Mouse (Mus musculus) gonadal fat pad, adult 2 months (tissue): ENCODE measurements around the gene Atp7b. TPM values are rescaled to one million over a fixed set of nuclear protein-coding genes. Genes with fewer than 3 reads are reported as not detected.

Experiments used
- DNase-seq: peaks from one replicate; pipeline ENCODE4 v3.0.0-alpha.2; 2012; ENCODE audit warnings: low read depth
- polyA plus RNA-seq: library from polyadenylated mRNA; depleted of rRNA; stranded (reverse); fragments of >200 nt; gene quantifications from 2 replicates; pipeline ENCODE4 v1.2.3, GENCODE M21; 2012

The Atp7b gene
- polyA plus RNA-seq, 1 experiment: 0.09 TPM

DNA sequence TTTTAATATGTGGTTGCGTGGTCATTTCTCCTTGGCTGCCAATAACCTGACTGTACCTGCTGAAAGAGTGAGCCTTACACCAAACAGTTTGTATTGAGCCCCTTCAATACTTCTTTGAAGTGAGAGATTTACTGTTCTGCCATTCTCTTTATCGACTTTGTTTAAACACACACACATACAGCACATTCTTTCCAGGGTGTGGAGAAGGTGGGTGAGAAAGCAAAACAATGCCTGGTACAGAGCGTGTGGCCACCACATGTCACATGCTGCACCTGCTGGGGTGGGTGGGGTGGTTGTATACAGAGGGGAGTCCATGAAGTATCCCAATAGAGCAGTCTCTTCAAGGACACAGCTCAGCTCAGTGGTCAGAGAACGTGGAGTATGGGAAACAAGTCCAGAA is 34.9 kb downstream of the Atp7b start:
- no peak for DNase-seq

DNA sequence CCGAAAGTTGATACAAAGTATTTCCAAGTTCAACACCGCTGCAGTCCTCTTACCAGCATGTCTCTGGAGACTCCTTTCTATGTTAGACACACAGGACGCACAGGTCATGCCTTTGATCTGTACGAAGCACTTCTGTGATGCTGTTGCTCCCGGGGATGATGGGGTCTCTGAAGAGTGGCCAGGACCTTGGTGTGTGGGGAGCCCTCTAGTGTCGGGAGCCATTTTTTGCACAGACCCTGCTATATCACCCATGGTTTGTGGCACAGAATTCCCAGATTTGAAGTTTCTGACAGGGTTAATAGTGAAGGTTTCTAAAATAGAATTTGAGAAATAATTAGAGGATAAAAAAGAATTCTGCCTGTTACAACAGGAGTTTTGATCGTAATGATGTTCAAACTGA is 37.9 kb downstream of the Atp7b start:
- no peak for DNase-seq

DNA sequence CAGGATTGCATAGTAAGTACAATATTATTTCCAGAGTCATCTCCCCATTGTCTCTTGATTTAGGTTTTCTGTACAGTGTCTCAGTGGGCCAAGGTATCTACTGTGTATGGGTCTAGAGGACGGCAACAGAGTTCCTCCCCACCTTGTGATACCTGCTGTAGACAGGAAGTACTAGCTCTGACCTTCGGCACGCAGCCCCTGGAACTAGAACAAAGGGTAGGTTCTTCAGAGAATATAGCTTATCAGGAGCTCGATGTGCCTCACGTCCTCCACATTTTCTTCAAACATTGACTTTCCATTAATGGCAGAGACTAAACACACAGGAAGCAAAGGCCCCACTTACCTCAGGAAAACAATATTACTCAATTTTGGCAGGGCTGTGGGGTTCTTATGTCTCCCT is 40.6 kb downstream of the Atp7b start:
- DNase-seq: no peak

DNA sequence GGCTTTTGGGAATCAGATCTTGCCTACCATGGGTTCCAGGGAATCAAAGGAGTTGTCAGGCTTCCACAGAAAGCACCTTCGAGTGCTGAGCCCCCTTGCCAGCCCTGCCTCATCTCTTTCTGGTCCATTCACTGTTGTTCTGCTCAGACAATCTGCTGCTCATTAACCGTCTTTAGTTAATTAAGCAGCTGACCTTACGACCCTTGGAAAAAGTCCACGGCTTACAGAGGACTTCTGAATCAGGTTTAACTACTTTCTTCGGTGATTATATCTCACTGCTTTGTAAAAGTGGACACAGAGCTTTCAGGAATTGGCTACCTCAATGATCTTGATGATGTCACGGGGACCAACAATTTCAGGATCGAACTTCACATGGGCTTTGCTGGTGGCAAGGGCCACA is 42.4 kb downstream of the Atp7b start:
- no peak for DNase-seq

DNA sequence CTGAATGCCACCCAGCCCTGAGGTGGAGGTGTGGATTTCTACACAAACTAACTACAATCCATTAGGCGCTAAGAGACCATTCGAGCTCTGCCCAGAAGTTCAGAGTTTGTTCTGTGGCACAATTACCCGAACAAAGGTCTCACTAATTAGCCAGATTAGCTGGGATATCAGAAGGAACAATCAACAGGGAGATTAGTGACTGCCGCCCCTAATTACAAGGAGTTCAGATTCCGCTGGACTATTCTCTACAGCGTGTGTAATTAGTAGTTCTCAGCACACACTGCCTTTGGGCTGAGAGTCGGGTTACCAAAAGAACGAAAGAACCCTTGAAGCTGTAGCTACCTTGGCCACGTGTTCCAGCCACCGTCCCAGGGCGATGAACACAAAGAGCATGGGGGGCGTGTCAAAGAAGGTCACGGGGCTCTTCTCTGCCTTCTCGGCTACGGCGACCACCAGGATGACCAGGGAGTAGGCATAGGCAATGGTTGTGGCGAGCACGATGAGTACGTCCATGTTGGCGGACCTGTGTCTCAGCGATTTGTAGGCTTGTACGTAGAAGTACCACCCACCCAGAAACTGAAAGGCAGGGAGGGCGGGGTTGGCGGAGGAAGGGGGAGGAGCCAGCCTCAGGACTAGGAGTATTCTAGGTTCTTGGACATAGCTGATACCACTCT is 46.9 kb downstream of the Atp7b start:
- no peak for DNase-seq

DNA sequence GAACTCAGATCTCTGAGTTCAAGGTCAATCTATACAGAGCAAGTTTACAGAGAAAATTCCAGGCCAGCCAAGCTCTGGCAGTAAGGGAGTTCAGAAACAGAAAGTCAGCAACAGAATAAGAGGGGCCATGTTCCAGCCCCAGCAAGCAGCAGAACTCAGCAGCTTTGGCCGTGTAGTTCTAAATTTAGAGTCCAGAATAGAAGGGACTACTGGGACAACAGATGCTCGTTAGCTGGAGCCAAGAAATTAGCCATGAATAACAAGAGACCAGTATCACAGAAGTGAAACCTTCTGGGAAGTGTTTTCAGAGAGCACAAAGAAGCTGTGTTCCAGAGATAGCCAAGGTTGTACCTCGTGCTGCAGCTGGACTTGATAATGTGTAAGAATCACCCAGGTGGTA is 50.7 kb downstream of the Atp7b start:
- DNase-seq: no peak

DNA sequence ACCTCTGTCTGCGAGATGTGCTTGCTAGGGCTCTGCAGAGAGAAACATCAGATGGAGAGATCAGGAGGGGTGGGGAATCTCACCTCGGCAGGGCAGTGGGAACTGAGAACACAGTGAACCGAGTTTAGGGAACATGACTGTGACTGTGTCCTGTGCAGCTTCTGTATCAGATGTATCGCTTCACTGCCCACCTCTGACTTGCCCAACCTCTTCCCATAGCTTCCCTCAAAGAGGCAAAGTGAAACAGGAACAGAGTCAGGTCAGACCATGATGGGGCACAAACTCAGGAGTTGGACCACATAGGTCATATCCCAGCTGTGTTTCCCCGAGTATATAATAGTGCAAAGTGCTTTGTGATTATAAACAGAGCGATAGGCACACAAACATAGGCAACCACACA is 53.7 kb downstream of the Atp7b start:
- no peak for DNase-seq

DNA sequence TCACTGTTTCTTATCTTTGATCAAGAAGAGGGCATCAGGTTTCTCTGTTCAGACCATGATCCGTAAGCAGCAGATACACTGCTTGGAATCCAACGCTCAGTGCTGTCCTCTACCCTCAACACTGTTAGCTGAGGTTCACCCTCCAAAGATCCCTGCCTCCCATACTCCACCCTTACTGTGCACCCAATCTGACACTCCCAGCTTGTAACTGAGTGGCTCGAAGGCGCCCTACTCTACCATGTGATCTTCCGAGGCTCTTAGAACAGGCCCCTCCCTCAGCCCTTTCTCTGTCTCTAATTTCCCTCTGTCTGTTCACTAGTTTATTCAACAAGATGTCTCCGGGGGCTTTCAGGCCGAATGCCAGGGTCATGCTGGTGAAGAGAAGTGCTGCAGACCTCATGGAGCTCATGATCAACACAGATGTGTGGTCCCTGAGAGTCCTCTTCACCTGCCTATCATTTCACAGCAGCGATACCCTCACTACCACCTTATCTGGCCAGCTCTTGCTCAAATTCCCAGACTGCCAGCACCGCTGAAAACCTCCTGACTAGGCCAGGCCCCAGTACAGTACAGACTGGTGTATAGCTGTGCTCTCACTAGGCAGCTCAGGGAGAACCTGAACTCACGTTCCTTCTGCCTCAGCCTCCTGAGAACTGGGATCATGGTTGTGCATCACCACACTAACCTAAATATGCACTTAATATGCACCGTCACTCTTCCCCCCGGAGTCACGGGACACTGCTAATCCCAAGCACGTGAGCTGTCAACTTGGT is 55.2 kb downstream of the Atp7b start:
- no peak for DNase-seq

DNA sequence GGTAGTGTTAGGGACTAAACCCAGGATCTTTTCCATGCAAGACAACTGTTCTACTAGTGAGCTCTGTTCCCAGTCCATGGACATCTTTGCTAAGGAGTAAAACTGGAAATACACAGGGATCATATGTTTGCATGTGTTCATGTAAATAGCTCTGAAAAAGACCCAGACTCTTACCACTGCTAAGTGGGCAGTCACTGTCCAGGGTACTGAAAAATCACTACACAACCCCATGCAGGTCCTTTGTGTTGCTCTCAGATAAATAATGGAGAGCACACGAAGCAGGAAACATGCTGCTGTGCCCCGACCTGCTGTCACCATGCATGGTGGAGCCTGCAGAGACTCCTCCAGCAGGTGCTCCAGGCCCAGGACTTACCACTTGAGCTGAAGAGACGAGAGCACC is 64.9 kb downstream of the Atp7b start:
- no peak for DNase-seq

DNA sequence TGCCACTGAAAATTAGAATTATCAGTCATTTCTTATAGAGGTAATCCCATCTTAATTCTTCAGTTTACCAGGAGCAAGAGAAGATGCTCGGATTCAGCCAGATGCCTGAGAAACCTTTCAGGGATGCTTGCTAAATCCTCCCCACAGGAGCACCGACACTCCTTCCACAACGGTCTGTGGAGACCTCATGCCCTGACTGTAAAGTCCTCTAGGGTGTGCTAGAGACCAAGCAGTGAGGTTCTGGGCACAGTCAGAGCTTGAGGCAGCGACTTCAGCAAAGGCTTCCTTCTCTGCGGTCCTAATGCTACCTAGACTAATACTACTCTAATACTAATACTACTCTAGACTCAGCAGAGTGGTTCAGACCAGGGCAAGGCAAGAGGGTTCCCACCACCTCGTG is 67.9 kb downstream of the Atp7b start:
- DNase-seq: no peak

DNA sequence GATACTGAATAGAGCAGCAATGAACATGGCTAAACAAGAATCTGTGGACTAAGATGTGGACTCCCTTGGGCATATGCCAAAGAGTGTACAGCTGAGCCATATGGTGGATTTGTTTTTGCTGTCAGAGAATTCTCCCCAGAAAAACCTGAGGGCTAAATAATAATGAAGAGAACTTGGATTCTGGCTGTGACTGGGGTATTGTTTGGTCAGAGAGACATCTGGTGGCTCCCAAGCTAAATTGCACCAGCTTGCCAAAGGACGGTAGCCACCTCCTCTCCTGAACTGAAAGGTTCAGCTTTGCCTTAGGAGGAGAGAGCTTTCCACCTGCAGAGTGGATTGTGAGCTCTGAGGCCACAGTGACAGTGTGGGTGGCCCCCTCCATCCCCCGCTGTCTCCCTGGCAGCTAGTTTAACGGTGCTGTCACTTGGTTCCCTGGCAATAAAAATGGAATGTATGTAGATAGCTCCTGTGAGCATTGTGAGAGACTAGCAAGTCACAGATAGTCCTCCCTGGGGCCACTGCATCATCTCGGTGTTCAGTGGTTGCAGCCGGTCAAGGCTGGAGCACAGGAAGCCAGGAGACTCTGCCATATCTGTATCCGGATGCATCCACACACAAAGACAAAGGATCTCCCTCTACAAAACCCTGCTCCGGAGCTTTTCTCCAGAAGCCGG is 78.3 kb downstream of the Atp7b start:
- no peak for DNase-seq

DNA sequence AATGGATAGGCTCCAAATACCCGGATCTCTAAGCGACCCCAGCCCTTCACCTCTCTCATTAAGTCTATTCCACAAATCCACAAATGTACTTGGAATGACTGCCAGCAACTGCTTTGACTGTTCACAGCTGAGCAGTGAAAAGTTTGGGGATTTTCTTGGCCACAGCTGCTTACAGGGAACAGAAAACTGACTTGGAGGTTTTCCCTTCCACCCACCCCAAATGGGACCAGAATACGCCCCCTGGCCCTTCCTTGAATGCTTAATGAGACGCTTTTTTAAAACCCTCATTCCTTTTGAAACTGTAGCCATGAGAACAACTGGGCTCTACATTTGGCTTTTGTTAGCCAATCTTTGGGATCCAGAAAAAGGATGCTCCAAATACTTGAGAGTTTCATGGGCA is 81.9 kb downstream of the Atp7b start:
- no peak for DNase-seq

DNA sequence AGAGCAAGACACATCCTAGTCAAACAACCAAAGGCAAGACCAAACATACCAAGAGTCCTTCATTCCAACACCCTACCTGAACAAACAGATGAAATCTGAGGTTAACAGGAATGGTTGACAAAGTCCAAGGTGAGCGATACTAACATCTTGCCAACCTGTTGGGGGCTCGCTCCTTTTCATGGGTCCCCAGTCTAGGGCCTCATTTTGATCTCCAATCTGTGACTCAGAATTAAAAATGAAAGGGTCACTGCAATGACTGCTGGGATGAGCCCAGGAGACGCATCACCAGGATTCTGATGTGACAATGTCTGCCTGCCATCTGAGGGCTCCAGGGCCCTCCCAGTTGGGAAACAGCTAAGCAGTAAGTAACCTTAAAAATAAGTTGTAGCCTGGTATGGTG is 90.6 kb downstream of the Atp7b start, which contains the start of gene Ccdc70:
TSS of gene Ccdc70 (plus strand) at position 301 of the 400 bp plus-strand sequence.
- no peak for DNase-seq

DNA sequence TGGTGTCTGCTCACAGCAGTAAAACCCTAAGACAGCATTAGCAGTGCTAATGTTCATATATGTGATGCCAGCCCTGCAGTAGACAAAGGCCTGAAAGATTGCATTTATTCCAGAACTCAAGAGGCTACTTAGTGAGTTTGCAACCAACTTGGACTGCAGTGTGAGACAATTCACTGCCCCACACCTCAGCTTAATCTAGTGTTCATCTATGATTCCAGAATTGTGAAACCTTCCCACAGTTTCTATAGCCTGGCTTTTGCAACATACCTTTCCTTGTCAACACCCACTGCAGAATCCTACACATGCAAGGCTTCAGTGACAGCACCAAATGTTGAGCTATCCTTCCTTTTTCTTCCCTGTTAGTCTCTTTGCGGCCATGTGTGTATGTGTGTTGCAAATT is 93.5 kb downstream of the Atp7b start:
- DNase-seq: peak; percentile 77

DNA sequence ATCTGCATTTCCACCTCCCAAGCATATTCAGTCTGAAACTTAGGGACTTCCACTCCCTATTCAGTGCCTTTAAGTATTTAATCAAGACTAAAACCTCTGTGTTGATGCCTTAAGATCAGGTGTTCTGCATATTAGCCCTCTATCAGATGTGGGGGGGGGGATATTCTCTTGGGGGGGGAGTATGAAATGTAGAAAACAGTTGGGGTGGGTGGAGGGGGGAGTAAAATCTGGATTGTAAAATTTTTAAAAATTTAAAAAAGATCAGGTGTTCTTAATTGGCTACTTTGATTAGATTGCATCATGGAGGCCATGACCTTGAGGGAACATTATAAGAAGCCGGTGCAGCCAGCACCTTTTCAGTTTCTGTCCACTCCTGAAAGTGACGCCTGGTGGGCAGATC is 101.7 kb downstream of the Atp7b start, which contains the start of gene Fam90a1a:
TSS of gene Fam90a1a (plus strand) at position 301 of the 400 bp plus-strand sequence.
- no peak for DNase-seq

DNA sequence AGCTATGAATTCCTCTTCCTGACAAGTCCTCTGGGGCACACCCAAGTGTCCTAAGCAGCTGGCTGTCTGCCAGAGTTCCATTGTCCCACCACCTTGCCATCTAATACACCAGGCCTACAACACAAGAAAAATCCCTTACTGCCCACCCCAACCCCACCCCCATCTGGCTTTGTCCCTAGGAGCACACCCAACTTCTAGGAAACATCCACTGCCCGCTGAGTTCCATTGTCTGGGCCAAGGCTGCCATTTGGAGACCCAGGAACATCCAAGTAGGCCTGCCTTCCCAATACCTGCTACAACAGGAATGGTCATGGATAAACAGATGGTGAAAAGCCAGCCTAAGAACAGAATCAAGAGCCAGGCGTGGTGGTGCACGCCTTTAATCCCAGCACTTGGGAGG is 103.8 kb downstream of the Atp7b start:
- DNase-seq: no peak

DNA sequence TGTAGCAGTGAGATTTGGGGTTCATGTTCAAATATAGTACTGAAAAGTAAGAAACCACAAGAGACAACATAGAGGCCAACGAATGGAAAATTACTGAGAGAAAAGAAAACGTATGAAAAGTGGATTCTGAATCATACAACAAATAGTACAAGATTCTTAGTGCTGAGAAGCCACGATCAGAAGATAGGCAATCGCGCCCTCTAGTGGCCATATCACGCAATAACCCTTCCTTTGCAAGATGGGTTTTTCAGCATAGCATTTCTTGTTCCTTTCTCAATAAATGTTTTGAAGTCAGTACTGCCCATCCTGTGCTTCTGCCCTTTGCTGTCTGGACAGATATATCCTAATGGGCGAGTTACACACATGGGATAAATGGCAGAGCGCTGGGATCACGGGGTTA is 104.8 kb downstream of the Atp7b start:
- DNase-seq: no peak

DNA sequence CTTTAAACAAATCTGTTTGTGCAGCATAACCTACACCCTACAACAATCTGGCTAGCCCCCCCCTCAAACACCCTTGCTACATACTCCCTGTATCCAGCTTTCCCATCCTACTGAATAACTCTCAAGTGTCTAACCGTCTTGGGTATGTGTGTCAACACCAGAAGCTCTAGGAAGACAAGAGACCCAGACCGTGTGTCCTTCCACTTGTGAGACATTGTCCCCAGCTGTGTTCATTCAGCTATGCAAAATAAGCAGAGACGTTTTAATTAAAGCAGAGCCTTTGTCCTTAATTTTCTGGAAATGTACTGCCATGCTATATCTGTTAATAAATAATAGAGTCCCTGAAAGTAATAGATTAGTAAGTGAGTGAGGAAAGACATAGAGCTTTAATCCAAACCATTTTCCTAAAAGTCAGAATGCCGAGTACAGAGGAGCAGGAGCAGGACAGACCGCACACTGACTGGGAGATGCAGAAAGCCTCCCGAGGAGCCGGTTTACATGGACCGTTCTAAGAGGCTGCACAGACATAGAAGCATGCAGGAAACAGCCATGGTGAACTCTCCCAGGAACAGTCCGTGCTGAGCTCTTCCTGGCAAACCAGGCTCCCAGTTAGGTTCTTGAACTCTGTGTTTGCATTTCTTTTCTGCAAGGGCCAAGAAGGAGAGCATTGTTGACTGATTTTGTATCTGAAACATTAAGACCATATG is 112.6 kb downstream of the Atp7b start:
- no peak for DNase-seq

DNA sequence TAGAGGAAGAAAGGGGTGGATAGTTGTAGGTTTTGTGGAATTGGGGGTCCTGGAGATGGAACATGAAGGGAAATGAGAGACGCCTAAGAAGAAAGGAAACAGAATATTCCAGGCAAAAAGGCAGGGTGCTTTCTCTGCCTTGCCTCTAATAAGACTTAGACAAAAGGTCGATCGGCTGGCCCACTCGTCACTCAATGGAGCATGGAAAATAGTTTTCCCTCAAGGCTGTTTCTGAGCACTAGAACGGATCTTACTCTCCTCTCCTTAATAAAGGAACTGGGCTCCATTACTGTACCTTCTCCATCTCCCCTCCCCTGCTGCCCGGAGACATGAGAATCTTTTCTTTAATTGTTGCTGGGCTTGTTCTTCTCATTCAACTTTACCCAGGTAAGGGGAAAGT is 113.6 kb downstream of the Atp7b start, which contains the start of gene Defb13:
TSS of gene Defb13 (plus strand) at position 301 of the 400 bp plus-strand sequence.
- no peak for DNase-seq
